Mouse (Mus musculus) cerebellum, adult 9-11 months (tissue): ENCODE measurements around the gene Slc9a4.
"Not testable (repeated sequence)": the region's sequence is repeated elsewhere in the genome, so short reads cannot be mapped to it uniquely, and the experiment has no call there.

ENCODE experiments used
- DNase-seq: peaks from one replicate; pipeline ENCODE4 v3.0.0; 2022

Slc9a4 gene

GRCm38 (mm10) chr1:40579784-40580183 is at the start of gene Slc9a4:
Gene Slc9a4 (plus strand): TSS chr1:40580081.
- DNase-seq = peak; percentile 4

- no peak for DNase-seq
Measured at GRCm38 (mm10) chr1:40537577-40537976, 42.3 kb upstream of the Slc9a4 start.

GRCm38 (mm10) chr1:40544650-40545049 is 35.2 kb upstream of the Slc9a4 start:
- DNase-seq = peak; percentile 3

- DNase-seq = no peak
Measured at GRCm38 (mm10) chr1:40546645-40547044, 33.2 kb upstream of the Slc9a4 start.

GRCm38 (mm10) chr1:40547064-40547572 is 32.8 kb upstream of the Slc9a4 start:
- DNase-seq = no peak

- no peak for DNase-seq
Measured at GRCm38 (mm10) chr1:40547762-40548161, 32.1 kb upstream of the Slc9a4 start.

- no peak for DNase-seq
Measured at GRCm38 (mm10) chr1:40569374-40569773, 10.5 kb upstream of the Slc9a4 start.

GRCm38 (mm10) chr1:40580269-40580668 is 388 bp downstream of the Slc9a4 start:
- DNase-seq = no peak

- no peak for DNase-seq
Measured at GRCm38 (mm10) chr1:40586776-40587175, 6.9 kb downstream of the Slc9a4 start.

- DNase-seq = no peak
Measured at GRCm38 (mm10) chr1:40590931-40591330, 11.1 kb downstream of the Slc9a4 start.

- no peak for DNase-seq
Measured at GRCm38 (mm10) chr1:40597822-40598221, 17.9 kb downstream of the Slc9a4 start.

GRCm38 (mm10) chr1:40599661-40600060 is 19.8 kb downstream of the Slc9a4 start:
- not testable (repeated sequence) for DNase-seq

GRCm38 (mm10) chr1:40600394-40601327 is 20.8 kb downstream of the Slc9a4 start:
- no peak for DNase-seq

- DNase-seq = no peak
Measured at GRCm38 (mm10) chr1:40601461-40601860, 21.6 kb downstream of the Slc9a4 start.

GRCm38 (mm10) chr1:40613219-40613618 is 33.3 kb downstream of the Slc9a4 start:
- DNase-seq = no peak

- no peak for DNase-seq
Measured at GRCm38 (mm10) chr1:40619093-40619492, 39.2 kb downstream of the Slc9a4 start.

- no peak for DNase-seq
Measured at GRCm38 (mm10) chr1:40619871-40620270, 40.0 kb downstream of the Slc9a4 start.

GRCm38 (mm10) chr1:40624954-40625353 is 45.1 kb downstream of the Slc9a4 start:
- DNase-seq = no peak

- no peak for DNase-seq
Measured at GRCm38 (mm10) chr1:40626954-40627353, 47.1 kb downstream of the Slc9a4 start.

GRCm38 (mm10) chr1:40628443-40628842 is 48.6 kb downstream of the Slc9a4 start:
- no peak for DNase-seq

- DNase-seq = no peak
Measured at GRCm38 (mm10) chr1:40632407-40633062, 52.7 kb downstream of the Slc9a4 start.

GRCm38 (mm10) chr1:40634608-40635007 is 54.7 kb downstream of the Slc9a4 start:
- DNase-seq = no peak

- no peak for DNase-seq
Measured at GRCm38 (mm10) chr1:40648234-40648633, 68.4 kb downstream of the Slc9a4 start.
